Mouse (Mus musculus) cortical plate, adult 2 months (tissue): Measurements from ENCODE around the gene Tmem41b. TPM values are rescaled to one million over a fixed set of nuclear protein-coding genes. Genes with fewer than 3 reads are reported as not detected.
"Not testable (repeated sequence)": the region's sequence is repeated elsewhere in the genome, so short reads cannot be mapped to it uniquely, and the experiment has no call there.

ENCODE experiments used
- H3K27ac ChIP-seq: fragments of 200-500 bp; 2 replicates; pipeline ENCODE4 v1.5.1; 2012; ENCODE audit warnings: low read length, control low read depth, inconsistent platforms; ENCODE audit not compliant: insufficient read depth
- H3K4me1 ChIP-seq: fragments of 200-500 bp; 2 replicates; pipeline ENCODE4 v1.6.1; 2011; ENCODE audit warnings: low read length; ENCODE audit not compliant: control insufficient read depth, insufficient read depth
- H3K4me3 ChIP-seq: fragments of 200-500 bp; 2 replicates; pipeline ENCODE4 v1.5.1; 2011; ENCODE audit warnings: mild to moderate bottlenecking, low read length, control low read depth; ENCODE audit not compliant: insufficient read depth
- CTCF ChIP-seq: fragments of 200-500 bp; IDR thresholded peaks from 2 replicates; pipeline ENCODE4 v1.5.1; 2011; ENCODE audit warnings: mild to moderate bottlenecking, control low read depth, low read length; ENCODE audit not compliant: insufficient read depth; ENCODE audit errors: extremely low read depth
- POLR2A ChIP-seq: fragments of 200-500 bp; IDR thresholded peaks from 2 replicates; pipeline ENCODE4 v1.6.1; 2011; ENCODE audit warnings: mild to moderate bottlenecking, low read length, control low read depth; ENCODE audit not compliant: insufficient read depth; ENCODE audit errors: extremely low read depth
- polyA plus RNA-seq: library from polyadenylated mRNA; depleted of rRNA; stranded (reverse); fragments of >200 nt; gene quantifications from 2 replicates; pipeline ENCODE4 v1.2.3, GENCODE M21; 2012; rRNA removed

Tmem41b gene
- 39.0 TPM in 2 replicates for polyA plus RNA-seq

GRCm38 (mm10) chr7:109986775-109987174 lies at the start of gene Tmem41b:
Tmem41b (minus strand) TSS chr7:109986929.
- not testable (repeated sequence) for H3K27ac ChIP-seq

GRCm38 (mm10) chr7:110030342-110030741 lies 43.6 kb upstream of the Tmem41b start:
- TF ChIP-seq POLR2A (no peak), CTCF (no peak)
- no peak overlapping the region for H3K4me3 ChIP-seq
- H3K27ac ChIP-seq, result no peak overlapping the region
- H3K4me1 ChIP-seq, result no peaks in the 10 kb centered on the region

More at GRCm38 (mm10) chr7:109986775-109987174, at the start of gene Tmem41b:
- H3K4me1 ChIP-seq, result not testable (repeated sequence)
- H3K4me3 ChIP-seq, result peak within 1 kb of the TSS; percentile 72

- H3K4me3 ChIP-seq, result no peak overlapping the region
- no peaks in the 10 kb centered on the region for H3K4me1 ChIP-seq
- TF ChIP-seq CTCF (no peak), POLR2A (no peak)
These were observed 42.1 kb upstream of the Tmem41b start for GRCm38 (mm10) chr7:110028826-110029225.

DNA sequence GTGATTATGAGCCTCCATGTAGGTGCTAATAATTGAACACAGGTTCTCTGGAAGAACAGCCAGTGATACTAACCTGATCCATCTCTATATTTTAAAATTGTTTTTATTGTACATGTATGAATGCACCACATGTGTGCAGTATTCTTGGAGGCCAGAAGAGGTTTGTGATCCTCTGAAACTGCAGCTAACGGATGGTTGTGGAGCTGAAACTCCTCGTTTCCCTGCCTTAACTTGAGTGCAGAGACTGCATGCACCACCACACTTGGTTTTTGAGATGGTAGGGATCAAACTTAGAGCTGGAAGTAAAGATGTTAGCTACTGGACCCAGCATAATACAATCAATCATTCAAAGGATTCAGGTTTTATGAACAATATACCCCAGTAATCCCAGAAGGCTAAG lies 39.9 kb upstream of the Tmem41b start:
- H3K27ac ChIP-seq, result no peak overlapping the region
- TF ChIP-seq POLR2A, result no peak
- TF ChIP-seq CTCF, result no peak
- H3K4me1 ChIP-seq, result no peaks in the 10 kb centered on the region
- no peak overlapping the region for H3K4me3 ChIP-seq

More at GRCm38 (mm10) chr7:110028826-110029225, 42.1 kb upstream of the Tmem41b start:
- no peak overlapping the region for H3K27ac ChIP-seq

DNA sequence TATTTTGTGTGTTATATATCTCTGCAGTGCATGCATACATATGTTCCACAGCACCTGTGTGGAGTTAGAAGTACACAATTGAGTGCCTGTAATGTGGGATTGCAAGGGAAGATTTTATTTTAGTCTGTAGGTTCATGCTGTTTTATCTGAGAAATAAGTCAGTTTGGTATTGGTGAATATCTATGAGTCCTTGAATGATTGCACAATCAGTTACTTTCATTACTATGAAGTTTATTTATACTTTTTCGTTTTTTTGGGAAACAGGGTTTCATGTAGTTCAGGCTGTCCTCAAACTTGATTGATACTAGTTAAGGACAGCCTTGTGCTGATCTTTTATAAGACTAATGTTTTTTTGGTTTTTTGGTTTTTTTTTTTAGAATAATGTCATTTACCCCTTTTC lies 36.8 kb upstream of the Tmem41b start:
- Histone ChIP-seq H3K4me3 (no peak overlapping the region), H3K4me1 (no peaks in the 10 kb centered on the region), H3K27ac (no peak overlapping the region)
- no peak for TF ChIP-seq POLR2A

DNA sequence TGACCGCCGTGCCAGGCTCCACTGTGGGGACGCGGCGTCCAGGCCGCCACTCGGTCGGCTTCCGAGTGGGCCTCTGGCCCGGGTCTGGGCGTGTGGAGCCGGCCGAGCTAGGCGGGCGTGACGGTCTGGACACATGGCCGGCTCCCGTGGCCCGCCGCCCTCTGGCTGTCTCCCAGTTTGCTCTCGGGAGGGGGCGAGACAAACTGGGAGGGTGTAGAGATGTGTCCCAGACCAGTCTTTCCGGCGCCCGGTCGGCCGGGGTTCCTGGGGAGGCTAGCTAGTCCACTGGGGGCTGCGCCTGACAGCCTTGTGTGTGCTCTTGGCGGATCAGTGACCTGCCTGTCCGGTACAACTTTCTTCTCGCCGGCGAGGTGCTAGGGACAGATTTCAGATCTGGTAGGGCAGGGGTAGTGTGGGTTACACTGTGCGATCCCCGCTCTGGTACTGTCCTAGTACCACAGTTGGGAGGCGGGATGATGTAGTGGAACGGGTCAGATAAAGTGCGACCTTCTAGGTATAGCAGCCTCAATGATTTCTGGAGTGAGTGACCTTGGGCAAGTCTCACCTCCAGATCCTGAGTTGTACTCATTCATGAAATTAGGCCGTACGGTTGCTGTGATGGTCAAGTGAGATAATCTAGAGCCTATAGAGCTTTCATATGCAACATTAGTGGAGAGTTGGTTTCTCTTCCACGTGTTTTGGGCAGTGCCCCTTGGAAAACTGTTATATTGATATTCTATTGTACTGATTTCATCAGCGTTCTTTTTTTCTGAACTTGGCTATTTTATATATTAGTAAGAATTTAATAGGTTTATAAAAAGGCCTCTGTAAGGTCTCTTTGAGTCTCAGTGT lies 32.1 kb upstream of the Tmem41b start:
- no peaks in the 10 kb centered on the region for H3K4me1 ChIP-seq
- no peak for TF ChIP-seq CTCF
- TF ChIP-seq POLR2A, result no peak
- H3K27ac ChIP-seq, result 0 out of 2 replicates have a peak overlapping the region, but pooled peaks have one; percentile 41
- H3K4me3 ChIP-seq, result peak overlapping the region; percentile 82

DNA sequence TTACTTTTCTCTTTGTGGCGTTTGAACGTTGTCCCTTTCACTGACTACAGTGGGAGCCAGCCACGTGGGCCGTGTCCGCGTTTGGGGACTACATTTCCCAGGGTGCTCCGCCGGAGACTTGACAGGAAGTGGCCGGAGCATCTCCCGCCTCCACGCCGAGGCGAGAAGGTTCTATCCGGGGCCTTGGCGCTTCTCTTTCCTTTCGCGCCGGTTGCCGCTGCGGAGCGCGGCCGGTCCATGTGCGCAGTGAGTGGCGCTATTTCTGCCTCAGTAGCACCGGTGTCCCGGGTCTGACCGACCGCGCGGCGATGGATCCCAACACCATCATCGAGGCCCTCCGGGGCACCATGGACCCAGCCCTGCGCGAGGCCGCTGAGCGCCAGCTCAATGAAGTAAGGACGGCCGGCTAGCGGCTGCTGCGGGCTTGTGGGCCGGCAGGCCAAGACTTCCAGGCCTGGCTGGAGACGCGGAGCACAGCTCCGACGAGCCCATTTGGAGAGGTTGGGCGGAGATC lies 31.4 kb upstream of the Tmem41b start, which contains the start of gene Ipo7:
Gene Ipo7 (plus strand): TSS at position 158 of the 514 bp plus-strand sequence.
- TF ChIP-seq POLR2A (peak; percentile 94), CTCF (no peak)
- 0 out of 2 replicates have a peak within 1 kb of the TSS, but pooled peaks have one; percentile 41 for H3K27ac ChIP-seq
- H3K4me1 ChIP-seq, result no peaks in the 10 kb centered on the region
- H3K4me3 ChIP-seq, result peak within 1 kb of the TSS; percentile 82

GRCm38 (mm10) chr7:110014272-110014671 lies 27.5 kb upstream of the Tmem41b start:
- no peak overlapping the region for H3K27ac ChIP-seq
- TF ChIP-seq CTCF (no peak), POLR2A (no peak)

GRCm38 (mm10) chr7:110011417-110011816 lies 24.7 kb upstream of the Tmem41b start:
- TF ChIP-seq CTCF (no peak), POLR2A (no peak)

More at GRCm38 (mm10) chr7:110014272-110014671, 27.5 kb upstream of the Tmem41b start:
- no peak overlapping the region for H3K4me3 ChIP-seq
- H3K4me1 ChIP-seq, result no peaks in the 10 kb centered on the region

DNA sequence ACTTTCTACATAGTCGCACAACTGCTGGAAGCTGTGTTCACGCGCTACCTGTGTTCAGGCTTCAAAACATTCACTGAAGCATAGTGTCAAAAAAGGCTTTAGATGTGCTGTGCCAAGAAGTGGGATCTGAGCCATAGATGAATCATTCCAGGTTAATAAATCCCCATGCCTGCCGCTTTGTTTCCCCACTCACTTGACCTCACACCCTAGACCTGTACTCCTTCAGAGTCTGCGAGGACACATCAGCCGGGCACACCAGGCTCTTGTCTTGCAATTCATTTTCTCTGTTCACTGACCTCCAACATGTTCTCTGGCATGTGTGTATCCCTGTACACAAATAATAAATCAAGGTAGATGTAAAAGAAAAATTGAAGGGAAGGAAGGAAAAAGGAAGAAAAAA lies 22.4 kb upstream of the Tmem41b start:
- no peaks in the 10 kb centered on the region for H3K4me1 ChIP-seq
- no peak for TF ChIP-seq CTCF
- TF ChIP-seq POLR2A, result no peak
- H3K4me3 ChIP-seq, result no peak overlapping the region
- H3K27ac ChIP-seq, result no peak overlapping the region

More at GRCm38 (mm10) chr7:110011417-110011816, 24.7 kb upstream of the Tmem41b start:
- H3K4me3 ChIP-seq, result no peak overlapping the region
- H3K4me1 ChIP-seq, result no peaks in the 10 kb centered on the region
- H3K27ac ChIP-seq, result no peak overlapping the region
